Mouse (Mus musculus) E14TG2a.4 (cell line): ENCODE measurements around the gene Hoxa13.

Source experiments
- CTCF ChIP-seq: conservative IDR thresholded peaks from 2 replicates; pipeline ENCODE4 v1.5.1; 2014; ENCODE audit warnings: low read length
- NANOG ChIP-seq: IDR thresholded peaks from 2 replicates; pipeline ENCODE4 v1.6.1; 2014; ENCODE audit warnings: borderline replicate concordance, low read length, mixed read lengths
- POU5F1 ChIP-seq: IDR thresholded peaks from 2 replicates; pipeline ENCODE4 v1.6.1; 2014; ENCODE audit warnings: low read length, borderline replicate concordance

- TF ChIP-seq CTCF (no peak), NANOG (no peak), POU5F1 (no peak)
Measured at GRCm38 (mm10) chr6:52272766-52273655, 12.3 kb upstream of the Hoxa13 start.
